Mouse (Mus musculus) cerebellum, adult 2 months (tissue): ENCODE measurements around the gene Olfr1181.

ENCODE experiments used
- CTCF ChIP-seq: fragments of 200-500 bp; IDR thresholded peaks from 2 replicates; pipeline ENCODE4 v1.5.1; 2011; ENCODE audit warnings: low read depth, mild to moderate bottlenecking, control low read depth, low read length, moderate library complexity, borderline replicate concordance; ENCODE audit not compliant: insufficient read depth
- POLR2A ChIP-seq: fragments of 200-500 bp; IDR thresholded peaks from 2 replicates; pipeline ENCODE4 v1.6.1; 2011; ENCODE audit warnings: low read length, control low read depth, borderline replicate concordance; ENCODE audit not compliant: insufficient read depth

DNA sequence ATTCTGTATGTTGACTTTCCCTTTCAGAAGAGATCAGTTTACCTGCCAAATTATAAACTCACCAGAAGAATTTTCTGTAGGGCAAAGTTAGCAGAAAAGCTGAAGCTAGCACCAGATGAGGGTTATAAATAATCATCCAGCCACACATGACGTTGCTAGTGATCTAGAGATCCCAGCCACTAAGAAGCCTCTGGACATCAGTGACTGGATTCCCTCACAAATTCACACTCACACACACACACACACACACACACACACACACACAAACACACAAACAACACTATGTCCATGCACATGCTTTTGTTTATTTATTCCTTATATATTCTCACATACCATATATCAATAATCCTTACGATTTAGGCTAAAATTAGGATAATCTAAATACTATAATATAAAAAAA lies 6.9 kb downstream of the Olfr1181 start, which contains the start of gene Olfr1180:
- TF ChIP-seq CTCF (no peak), POLR2A (no peak)
